Mouse (Mus musculus) mouse trophoblast stem cell (cell line): ENCODE measurements around the gene Gm20897.
"Not testable (repeated sequence)": the region's sequence is repeated elsewhere in the genome, so short reads cannot be mapped to it uniquely, and the experiment has no call there.

ENCODE experiments used
- in situ Hi-C, 2 experiments: fragments of 300-500 bp; cut with MseI, MboI; formaldehyde crosslinking; loops; 2 replicates in 1 of 2; 3 replicates in 1 of 2; pipeline ENCODE4 v1.15.1; 2025

Gm20897 gene

DNA sequence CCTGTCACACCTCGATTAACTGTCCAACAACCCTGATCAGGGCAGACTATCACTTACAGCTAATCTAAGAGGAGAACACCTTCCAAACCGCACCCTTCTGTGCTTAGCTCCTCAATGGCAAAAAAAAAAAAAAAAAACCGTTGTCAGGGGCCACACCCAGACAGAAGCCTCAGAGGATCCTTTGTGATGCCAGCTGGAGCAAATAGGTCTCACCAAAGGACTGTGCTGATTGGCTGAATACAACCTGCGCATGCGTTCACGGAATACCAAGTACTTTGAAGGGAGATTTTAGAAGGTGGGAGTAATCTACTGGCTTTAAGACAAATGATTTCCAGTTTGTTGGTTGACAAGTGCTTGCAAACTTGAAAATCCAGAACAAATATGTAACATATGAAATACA lies at the start of gene Gm20897:
Gm20897 (minus strand) TSS at position 101 of the 400 bp plus-strand sequence.
- in situ Hi-C loops, result not testable (repeated sequence)
